Mouse (Mus musculus) right cerebral cortex, postnatal 25 days (tissue): ENCODE data around the gene Maml2.
"Not testable (repeated sequence)": the region's sequence is repeated elsewhere in the genome, so short reads cannot be mapped to it uniquely, and the experiment has no call there.

ENCODE experiments used
- DNase-seq: peaks from one replicate; pipeline ENCODE4 v3.0.0; 2022

Gene Maml2

DNA sequence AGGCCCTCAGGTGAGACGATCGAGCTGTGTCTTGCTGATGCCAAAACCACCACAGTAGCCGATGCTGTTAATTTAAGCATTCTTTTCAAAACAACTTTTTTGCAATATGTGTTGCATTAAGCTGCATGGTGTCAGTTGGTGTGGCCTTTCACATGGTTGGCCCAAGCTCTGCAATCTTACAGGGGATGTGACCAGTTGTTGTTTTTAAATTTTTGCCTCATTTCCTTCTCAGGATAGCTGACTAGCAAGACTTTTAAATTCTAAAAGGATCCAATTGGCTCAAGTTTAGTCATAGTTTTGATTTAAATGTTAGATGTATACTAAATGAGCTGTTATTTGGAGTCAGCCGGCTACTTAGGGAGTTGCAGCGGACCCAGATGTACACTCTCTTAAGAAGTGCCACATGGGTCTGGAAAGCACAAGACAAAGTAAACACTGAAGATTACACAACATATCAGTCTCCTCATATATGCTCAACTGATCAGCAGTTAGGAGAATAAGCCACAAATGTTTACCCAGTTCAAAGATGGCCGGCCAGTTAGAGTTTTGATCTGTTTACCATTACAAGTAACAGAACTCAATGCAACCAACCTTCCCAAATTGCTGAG lies 386.7 kb downstream of the Maml2 start:
- no peak for DNase-seq

DNA sequence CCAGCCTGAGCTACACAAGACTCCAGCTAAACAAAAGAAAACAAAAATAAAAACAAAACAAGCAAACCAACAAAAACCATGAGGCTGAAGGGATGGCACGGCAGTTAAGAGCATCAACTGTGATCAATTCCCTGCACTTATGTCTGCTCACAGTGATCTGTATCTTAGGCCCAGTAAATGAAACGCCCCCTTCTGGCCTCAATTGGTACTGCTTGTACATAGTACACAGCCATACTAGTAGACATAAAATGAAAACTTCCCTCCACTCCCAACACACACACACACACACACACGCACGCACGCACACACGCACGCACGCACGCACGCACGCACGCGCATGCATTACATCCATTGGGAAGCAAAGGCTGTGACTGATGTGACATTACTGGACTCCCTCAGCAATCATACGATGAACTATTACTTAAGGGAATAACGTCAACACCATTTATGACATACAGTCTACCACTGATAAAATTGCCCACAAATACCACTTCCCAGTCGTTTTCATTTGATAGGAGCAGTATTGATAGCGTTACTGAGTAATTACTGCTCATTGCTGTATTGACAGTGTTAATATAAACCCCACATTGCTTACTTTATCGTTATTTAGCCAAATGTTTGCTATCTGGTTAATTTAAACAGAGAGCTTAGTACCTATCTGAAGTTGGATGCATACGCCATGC lies 389.4 kb downstream of the Maml2 start:
- no peak for DNase-seq

DNA sequence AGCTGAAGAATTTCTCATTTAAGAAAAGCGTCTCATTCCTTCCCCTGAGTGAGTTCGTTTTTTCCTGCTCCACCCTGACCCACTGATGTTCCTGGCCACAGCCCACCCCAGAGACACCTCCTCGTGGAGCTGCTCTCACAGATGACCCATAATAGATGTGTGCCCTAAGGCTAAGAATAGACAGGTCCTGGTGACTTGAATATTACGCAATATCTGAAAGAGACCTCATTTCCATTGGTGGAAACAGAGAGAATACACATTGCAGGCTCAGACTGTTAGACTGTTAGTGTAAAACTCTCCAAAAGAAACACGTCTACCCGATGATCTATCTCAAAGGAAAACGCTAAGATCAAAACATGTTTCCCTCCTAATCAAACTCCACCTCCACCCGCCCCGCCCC lies 391.2 kb downstream of the Maml2 start:
- DNase-seq, result no peak

DNA sequence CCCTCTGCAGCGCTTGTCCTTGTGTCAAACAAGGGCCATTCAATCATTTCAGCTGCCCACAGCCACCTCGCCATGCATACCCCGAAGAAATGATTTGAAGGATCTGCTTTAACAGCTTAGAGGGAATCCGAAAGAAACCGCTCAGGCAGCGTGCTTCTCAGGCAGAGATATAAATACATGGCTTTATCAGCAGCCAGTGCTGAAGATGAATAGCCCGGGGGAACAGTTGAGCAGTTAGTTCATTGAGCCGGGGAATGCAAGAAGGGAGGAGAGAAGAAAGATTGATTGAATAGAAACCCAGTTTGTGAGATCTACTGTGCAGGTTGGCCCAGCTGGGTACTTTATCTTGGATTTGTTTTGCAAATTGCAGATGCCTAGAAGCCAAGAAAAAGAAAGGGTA lies 392.6 kb downstream of the Maml2 start:
- no peak for DNase-seq

DNA sequence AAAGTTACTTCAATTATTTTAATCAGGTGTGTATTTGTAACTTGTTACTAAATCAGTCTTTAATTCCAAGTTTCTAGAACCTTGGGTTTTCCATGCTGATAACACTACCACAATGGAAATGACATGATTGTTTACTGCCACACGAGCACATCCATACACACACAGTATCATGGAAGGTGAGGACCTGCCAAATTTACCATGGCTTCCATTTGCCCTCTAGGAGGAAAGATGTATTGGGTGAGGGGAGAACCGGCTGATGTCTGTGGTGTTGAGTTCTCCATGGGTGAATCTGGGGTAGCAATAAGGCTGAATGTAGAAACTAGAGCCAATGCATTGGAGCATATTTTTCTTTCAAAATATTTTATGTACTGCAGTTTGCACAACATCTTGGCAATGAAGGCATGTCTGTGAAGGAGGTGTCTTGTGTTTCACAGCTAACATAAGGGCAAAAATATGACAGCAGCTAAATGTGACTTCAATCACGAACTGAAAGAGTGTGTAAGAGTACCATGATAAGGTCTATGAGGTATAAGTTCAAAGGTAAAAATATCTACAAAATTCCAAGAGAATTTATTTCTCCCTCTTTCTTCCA lies 396.0 kb downstream of the Maml2 start:
- no peak for DNase-seq

DNA sequence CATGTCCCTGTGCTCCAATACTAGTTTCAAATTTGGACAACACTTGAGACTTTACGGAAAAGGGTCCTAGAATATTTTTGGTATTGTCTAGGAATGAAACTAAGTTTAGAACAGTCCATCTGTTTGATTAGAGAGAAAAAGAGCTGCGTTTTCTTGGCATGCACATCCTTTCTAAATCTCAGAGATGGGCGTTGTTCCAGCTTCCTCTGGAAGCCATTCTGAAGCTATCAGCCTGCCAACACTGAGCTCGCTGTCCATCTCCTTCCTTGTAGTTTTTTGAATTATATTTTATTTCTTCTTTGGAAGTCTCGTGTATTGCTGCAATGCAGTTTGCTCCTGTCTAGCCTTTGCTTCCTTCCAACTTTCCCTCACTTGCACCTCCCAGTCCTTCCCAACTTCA lies 396.5 kb downstream of the Maml2 start:
- DNase-seq, result peak; percentile 33

DNA sequence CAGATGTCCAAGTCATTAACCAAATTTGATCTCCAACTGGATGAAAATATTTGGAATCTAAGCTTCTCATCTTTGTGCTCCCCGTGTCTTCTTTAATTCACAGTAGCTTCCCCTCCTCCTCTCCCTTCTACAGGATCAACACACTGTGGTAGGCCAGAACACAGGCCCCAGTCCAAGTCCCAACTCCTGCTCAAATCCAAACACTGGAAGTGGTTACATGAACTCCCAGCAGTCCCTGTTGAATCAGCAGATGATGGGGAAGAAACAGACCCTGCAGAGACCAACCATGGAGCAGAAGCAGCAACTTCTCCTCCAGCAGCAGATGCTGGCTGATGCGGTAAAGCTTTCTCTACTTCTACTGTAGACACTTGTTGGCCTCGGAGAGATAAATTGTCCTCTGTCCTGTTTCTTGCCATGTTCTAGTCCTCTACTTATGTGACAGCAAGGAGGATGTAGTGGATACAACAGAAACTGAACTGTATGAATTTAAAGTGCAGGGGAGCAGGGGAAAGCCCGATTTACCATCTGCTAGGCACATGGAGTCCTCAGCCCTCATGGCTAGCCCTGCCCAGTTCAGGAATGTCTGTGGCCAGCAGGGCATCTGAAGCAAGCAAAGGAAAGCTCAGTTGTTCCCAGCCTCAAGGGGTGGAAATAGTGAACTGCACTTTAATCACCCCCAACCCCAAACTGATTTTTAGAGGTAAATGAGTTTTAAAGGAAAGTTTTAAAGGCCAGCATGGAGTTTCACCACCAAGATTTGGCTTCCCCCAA lies 399.5 kb downstream of the Maml2 start:
- no peak for DNase-seq

DNA sequence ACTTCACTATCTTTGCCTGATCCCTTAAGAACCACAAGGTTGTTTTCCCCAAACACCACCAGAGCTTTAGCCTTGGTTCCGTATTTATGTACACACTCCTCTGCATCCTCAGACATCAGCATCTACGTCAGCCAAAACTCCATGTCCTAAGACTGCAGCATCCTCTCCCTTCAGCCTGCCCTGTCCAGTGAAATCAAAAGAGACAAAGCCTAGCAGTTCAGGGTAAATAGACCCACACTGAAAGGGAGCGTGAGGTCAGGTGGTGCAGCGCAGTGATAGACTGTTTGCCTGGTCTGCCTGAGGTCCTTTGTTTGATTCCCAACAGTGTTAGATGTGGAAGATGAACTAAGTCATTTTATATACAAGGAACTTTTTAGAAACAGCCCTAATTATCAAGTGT lies 400.1 kb downstream of the Maml2 start:
- no peak for DNase-seq

DNA sequence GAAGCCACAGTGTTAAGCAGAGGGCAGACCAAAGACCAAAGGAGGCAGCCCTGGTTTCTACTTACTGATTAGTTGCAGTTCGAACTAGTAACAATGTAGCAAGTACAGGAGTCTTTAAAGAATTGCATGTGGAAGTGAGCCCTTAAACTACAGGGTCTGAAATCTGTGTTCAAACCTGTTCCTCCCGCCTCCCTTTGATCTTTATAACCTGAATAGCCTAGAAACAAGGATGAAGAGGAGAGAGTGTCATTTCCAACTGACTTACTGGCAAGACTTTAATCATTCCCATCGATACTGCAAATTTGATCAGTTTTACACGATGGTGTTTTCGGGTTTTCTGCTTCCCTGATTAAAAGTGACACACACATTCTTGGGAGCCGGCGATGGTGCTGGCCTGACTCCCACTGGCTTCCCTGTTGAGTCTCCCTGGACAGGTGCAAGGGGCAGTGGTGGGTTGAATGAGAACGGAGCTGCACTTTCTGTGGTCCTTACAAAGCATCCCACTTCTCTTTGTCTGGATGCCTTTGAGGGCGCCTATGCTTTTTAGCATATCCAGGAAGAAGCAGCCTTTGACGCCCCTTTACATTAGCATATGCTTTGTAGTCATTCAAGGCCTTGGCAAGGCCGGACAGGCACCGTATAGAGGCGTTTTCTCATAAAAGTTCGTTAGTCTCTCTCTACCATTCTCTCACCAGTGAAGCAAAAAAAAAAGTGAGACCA lies 401.5 kb downstream of the Maml2 start:
- no peak for DNase-seq

DNA sequence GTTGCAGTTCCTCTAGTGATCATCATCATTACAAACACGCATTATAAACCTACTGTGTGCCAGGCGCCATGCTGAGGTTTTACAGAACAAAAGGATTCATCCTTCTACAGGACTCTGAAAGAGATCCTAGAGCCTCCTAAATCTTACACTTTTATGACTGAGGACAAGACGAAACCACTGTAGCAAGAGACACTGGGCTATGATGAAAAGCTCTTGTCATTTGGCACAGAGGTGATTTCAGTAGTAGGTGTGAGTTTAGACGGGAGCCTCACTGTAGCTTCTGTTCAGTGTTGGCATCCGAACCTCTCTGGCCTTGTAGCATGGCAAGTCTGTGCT lies 402.0 kb downstream of the Maml2 start:
- DNase-seq, result no peak

DNA sequence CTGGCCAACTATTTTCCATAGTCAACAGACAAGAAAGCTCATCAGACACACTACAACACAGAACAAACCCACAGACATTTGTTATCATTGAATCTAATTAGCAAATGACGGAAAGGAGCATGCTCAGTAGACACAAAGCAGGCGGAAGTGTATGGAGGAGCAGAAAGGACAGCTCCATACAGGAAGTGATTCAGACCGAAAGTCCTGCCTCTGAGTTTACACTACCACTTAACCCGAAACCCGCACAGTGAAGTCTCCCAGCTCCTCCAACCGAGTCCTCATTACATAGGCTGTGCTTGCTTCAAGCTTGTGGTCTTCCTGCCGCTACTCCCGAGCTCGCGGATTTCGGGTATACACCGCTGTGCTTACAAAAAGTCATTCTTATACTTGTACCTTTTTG lies 404.0 kb downstream of the Maml2 start:
- DNase-seq, result no peak

DNA sequence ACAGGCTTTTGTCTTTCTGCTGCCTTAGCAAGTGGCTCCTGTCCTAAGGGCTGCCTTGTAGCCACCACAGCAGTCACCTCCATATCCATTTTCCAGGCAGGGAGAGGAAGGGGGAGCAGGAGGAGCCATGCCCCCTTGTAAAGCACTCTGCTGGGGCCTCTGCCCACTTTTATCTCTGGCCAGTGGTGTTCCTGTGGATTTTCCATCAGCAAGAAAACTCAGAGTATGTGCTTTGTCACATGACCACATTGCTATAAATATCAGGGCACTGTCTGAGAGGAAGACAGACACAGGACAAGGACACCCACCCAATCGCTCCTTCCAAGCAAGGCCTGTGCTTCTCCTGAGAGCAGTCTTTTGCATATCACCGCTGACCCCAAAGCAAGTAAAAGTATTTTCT lies 405.3 kb downstream of the Maml2 start:
- no peak for DNase-seq

DNA sequence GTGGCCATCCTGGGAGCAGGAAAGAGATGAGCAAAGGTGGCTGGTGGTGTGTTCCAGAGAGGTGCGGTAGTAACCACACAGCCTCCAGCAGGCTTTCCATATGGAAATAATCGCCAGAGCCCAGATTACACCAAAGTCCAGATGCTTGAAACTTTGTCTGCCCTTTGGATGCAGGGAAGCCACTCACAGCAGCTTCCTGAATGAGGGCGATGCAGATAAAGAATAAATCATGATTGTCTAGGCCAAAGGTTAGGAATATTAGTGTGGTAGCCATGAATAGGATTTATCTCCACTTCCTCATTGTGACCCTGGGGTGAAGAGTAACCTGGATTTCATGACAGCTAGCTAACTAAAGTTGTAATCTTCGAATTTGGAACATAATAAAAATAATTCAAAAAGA lies 407.2 kb downstream of the Maml2 start:
- DNase-seq, result no peak

DNA sequence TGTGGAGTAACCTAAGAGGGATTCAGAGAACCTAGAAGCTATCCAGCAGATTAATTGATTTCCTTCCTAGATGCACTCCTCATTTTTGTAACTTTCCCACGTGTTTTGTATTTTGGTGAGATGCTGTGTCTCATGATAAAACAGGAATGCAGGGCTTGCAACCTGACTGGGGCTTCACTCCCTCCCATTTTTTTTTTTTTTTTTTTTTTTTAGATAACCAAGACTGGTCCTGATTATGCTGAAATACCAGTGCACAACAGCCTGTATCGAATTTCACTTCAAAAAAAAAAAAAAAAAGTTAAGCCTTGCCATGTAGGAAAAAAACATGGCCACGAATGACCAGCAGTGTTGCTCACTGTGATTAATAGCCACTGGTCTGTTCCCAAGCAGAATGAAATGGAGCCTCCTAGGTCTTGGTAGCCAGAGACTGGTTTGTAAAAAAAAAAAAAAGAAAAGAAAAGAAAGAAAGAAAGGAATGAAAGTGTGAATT lies 409.4 kb downstream of the Maml2 start:
- DNase-seq, result no peak

DNA sequence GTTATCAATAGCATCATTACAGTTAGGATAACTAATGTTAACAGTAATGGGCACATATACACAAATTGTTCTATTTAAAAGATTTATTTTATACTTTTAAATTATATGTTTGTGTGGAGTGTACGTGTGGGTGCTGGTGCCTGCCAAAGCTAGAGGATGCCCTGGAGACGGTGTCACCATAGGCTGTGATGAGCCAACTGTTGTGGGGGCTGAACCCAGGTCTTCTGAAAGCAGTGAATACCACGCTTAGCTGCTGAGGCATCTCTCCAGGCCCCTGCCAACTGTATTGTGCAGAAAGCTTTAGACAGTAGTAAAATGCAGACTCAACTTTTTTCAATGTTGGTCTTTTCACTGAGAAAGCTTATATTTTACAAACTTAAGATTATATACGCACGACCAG lies 411.7 kb downstream of the Maml2 start:
- DNase-seq, result no peak

DNA sequence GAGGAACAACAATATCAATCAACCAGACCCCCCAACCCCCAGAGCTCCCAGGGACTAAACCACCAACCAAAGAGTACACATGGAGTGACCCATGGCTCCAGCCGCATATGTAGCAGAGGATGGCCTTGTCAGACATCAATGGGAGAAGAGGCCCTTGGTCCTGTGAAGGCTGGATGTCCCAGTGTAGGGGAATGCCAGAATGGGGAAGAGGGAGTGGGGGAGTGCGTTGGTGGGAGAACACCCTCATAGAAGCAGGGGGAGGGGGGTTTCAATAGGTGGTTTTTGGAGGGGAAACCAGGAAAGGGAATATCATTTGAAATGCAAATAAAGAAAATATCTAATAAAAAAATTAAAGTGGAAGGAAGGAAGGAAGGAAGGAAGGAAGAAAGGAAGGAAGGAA lies 418.1 kb downstream of the Maml2 start:
- not testable (repeated sequence) for DNase-seq

DNA sequence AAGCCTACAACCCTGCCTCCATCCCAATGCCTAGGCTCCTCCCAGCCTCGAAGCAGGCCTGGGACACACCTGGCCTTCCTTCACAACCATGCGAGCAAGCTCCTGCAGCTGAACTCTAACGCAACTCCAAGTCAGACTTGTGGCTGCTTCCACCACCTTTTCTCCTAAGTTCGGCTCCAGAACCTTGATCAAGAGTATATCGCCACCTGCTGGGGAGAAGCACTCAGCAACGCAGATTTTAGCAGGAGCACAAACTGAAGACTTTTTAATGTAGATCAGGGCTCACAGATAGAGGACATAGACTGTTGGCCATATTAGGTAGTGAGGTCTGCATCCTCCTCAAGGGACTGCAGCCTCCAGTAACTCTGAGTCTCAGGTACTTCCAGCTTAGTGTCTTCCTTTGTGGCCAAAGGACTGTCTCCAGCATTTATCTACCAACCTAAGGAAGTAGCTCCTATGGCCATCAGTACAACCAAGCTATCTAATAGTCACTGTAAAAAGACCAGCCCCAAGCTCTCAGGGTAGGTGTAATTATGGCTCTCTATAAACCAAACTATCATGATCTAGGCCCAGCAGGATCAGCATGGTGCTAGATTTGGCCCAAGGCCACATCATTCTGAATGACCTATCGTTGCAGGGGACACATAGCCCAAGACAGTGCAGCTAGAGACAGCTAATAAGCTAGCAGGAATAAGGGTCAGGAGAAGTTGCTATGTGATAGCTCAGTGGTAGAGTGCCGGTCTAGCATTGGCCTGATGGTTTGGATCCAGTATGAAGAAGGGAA lies 418.8 kb downstream of the Maml2 start:
- peak; percentile 64 for DNase-seq

DNA sequence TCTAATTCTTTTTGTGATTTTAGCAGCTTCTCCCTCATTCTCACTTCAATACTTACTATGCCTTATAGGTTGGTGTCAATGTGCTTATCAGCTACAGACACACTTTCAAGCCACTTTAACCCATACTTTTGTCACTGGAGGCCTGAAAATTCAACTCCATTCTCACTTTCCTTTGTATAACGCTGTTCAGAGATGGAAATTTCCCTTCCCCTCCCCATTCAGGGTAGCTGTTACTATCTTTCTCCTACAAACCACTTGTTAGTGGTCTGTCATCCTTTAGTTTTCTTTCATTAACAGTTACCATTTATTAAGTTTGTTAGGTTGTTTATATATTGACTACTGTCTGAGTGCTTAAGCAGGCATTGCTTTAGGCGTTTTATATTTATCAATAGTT lies 450.6 kb downstream of the Maml2 start, which contains the start of gene Mtmr2:
Mtmr2 (plus strand) TSS at position 7 of the 394 bp plus-strand sequence.
- DNase-seq, result no peak

DNA sequence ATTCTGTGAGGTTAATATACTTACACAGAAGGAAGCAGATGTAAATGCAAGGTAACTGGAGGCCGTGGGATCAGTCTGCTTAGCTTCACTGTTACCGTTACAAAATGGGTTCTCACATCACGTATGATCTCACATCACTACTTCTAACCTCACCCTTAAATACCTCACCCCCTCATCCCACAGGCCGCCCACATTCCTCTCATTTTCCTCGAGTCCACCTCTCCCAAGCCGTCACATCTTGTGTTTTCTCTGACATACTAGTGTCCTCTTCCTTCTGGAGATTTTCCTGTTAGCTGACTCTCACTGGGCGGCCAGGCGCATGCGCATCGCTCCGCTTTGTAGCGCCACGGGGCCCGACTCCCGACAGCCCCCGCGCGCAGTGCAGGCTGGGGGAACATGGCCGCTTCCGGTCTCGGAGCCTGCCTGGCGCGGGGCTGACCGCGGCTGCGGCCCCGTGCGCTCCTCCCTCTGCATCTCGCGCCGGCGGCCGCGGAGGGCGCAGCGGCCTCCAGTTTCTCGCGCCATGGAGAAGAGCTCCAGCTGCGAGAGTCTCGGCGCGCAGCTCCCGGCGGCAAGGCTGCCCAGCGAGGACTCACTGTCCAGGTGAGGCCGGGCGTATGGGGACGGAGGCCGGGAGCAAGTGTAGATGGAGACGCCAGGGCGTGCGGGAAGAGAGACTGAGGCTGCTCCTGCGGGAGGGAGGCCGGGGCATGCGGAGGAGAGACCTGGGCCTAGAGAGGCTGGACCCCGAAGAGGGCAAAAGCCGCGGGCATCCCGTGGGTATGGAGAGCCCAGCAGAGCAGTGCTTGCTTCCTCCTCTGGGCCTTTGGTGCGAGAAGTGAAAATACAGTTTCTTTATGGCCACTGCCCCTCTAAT lies 451.3 kb downstream of the Maml2 start:
- peak; percentile 98 for DNase-seq

DNA sequence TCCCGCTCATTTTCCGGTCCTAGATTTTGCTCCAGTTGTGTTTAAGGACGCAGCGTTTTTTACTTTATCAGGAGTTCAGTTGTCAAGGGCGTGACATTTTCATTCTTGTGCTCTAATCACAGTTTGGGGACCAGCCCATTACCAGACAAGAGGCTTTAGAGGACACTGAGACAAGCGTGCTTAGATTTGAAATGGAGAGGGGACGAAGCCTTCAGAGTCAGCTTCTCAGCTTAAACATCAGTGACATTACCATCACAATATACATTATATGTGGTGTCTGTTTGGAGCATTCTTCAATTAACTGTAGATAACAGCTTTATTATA lies 451.9 kb downstream of the Maml2 start:
- no peak for DNase-seq

DNA sequence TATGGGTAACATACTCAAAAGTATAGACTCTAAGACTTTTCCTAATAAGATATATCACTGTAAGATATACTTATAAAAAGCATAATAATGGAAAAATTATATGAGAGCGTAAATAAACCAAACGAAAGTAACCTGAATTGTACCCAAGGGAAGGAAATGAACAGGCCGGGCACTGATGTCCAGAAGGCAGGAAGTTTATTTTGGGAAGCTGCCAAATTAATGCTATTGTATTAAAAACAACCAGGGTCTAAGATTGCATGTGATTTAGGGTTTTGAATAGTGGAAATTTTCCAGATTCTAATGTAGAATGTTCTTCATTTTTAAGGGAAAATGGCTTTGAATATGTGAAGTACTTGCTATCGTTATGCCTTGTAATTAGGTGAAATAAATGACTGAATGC lies 454.8 kb downstream of the Maml2 start:
- no peak for DNase-seq
